In the genomic region with DNA sequence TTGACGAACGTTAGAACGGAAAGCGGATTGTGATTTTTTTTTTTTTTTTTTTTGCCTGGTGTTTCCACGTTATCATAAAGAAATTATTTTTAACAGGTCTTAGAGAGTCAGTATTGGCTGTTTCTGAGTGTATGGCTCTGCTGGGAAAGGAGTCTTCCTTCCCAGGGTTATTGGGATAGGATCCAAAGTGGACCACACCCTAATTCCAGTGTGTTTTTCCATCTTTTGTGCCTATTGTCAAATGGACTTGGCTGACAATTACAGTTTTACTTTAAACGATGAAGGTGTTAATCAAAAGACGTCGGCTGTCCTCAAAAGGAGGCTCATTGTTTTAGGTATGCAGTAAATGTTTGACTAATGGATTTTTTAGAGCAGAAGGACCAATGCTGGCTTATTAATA, we compare ENCODE assay signal across 19 mouse cellular contexts. TPM values are rescaled to one million over a fixed set of nuclear protein-coding genes. Genes with fewer than 3 reads are reported as not detected.
DNase-seq lines count a peak whose midpoint lies in the region; ATAC-seq and TF ChIP-seq lines count a peak whose summit lies in the region.
"Had no signal": no experiment of that assay in that cellular context is flagged by ENCODE, and none has a peak within 500 bp of the region (broad histone marks: within the 10 kb centered on the region; RNA-seq: fewer than 3 reads in every experiment).

No protein-coding gene starts in this region.

- no peaks in the 10 kb centered on the region for H3K9me3 ChIP-seq in hindbrain, embryonic 14.5 days (ENCODE audit: control insufficient read depth, low read length)
- H3K9me3 ChIP-seq in hindbrain, embryonic 10.5 days, result no peaks in the 10 kb centered on the region
- H3K9me3 ChIP-seq in midbrain, embryonic 12.5 days, result no peaks in the 10 kb centered on the region
- no peaks in the 10 kb centered on the region for H3K9me3 ChIP-seq in midbrain, embryonic 10.5 days (replicated peaks)
- no peaks in the 10 kb centered on the region for H3K9me3 ChIP-seq in midbrain, postnatal 0 days (ENCODE audit: low read length)

- no peak for ATAC-seq in hindbrain, embryonic 14.5 days (ENCODE audit: low FRiP score)
- ATAC-seq in midbrain, embryonic 12.5 days (ENCODE audit: low FRiP score, low read depth), result no peak
- no peak for ATAC-seq in midbrain, postnatal 0 days (ENCODE audit: low FRiP score)

- no peaks in the 10 kb centered on the region for H3K27me3 ChIP-seq in hindbrain, embryonic 14.5 days (ENCODE audit: control insufficient read depth, insufficient read depth, low read length)
- H3K27me3 ChIP-seq in hindbrain, embryonic 10.5 days (ENCODE audit: insufficient read depth, poor library complexity, severe bottlenecking), result no peaks in the 10 kb centered on the region
- no peaks in the 10 kb centered on the region for H3K27me3 ChIP-seq in midbrain, embryonic 12.5 days
- H3K27me3 ChIP-seq in midbrain, embryonic 10.5 days (ENCODE audit: low read depth, poor library complexity, severe bottlenecking), result no peaks in the 10 kb centered on the region
- no peaks in the 10 kb centered on the region for H3K27me3 ChIP-seq in midbrain, postnatal 0 days (ENCODE audit: insufficient read depth, low read length)

- 0 out of 2 replicates have a peak overlapping the region, but pooled peaks have one; percentile 19 for H3K4me3 ChIP-seq in gastrocnemius, adult 2 months
- no peak overlapping the region for H3K4me3 ChIP-seq in hindbrain, embryonic 14.5 days (replicated peaks; ENCODE audit: low read length)
- no peak overlapping the region for H3K4me3 ChIP-seq in hindbrain, embryonic 10.5 days
- H3K4me3 ChIP-seq in midbrain, embryonic 12.5 days, result no peak overlapping the region
- H3K4me3 ChIP-seq in midbrain, embryonic 10.5 days, result no peak overlapping the region
- H3K4me3 ChIP-seq in midbrain, postnatal 0 days (ENCODE audit: low read depth, low read length), result peak overlapping the region; percentile 31; the same call in 1 of the 2 replicates

- no peaks in the 10 kb centered on the region for H3K36me3 ChIP-seq in hindbrain, embryonic 14.5 days (replicated peaks; ENCODE audit: control insufficient read depth, insufficient read depth)
- H3K36me3 ChIP-seq in hindbrain, embryonic 10.5 days, result no peaks in the 10 kb centered on the region
- no peaks in the 10 kb centered on the region for H3K36me3 ChIP-seq in midbrain, embryonic 12.5 days
- H3K36me3 ChIP-seq in midbrain, embryonic 10.5 days, result no peaks in the 10 kb centered on the region
- no peaks in the 10 kb centered on the region for H3K36me3 ChIP-seq in midbrain, postnatal 0 days (ENCODE audit: insufficient read depth, low read length)

- intact Hi-C loops in gastrocnemius, adult 2 months (cut with DNase I), result loop anchor here (5.0 kb wide), 1 partner anchor 79 kb away; no protein-coding TSS in a partner anchor

- TF ChIP-seq CTCF in gastrocnemius, adult 2 months (IDR thresholded peaks at IDR 0.05), result no peak
- TF ChIP-seq CTCF in midbrain, postnatal 0 days (IDR thresholded peaks at IDR 0.05), result no peak

- no peak for DNase-seq in gastrocnemius, adult 2 months
- DNase-seq in gastrocnemius, postnatal 10 days, result no peak
- DNase-seq in hindbrain, embryonic 14.5 days (ENCODE audit: low spot score), result no peak
- no peak for DNase-seq in hindbrain, embryonic 10.5 days (ENCODE audit: low spot score)
- no peak for DNase-seq in midbrain, embryonic 10.5 days (ENCODE audit: low spot score)
- DNase-seq in midbrain, postnatal 0 days (ENCODE audit: low spot score), result no peak
- DNase-seq: adrenal gland, postnatal 36 days; B cell, adult 2 months; cerebellum, adult 18-20 months; cerebellum, postnatal 25 days; embryo, embryonic 11 days; heart, postnatal 36 days; kidney, adult 18-20 months; lung, adult 2 months; retina, postnatal 1 day; right cerebral cortex, postnatal 4 days had no signal

- H3K4me1 ChIP-seq in hindbrain, embryonic 14.5 days (replicated peaks; ENCODE audit: control insufficient read depth, insufficient read depth, low read length), result peaks cover 12% of the 10 kb centered on the region
- H3K4me1 ChIP-seq in hindbrain, embryonic 10.5 days (replicated peaks), result peaks cover 35% of the 10 kb centered on the region
- peaks cover 28% of the 10 kb centered on the region for H3K4me1 ChIP-seq in midbrain, embryonic 12.5 days
- H3K4me1 ChIP-seq in midbrain, embryonic 10.5 days, result peaks cover 59% of the 10 kb centered on the region
- H3K4me1 ChIP-seq in midbrain, postnatal 0 days (ENCODE audit: insufficient read depth, low read length), result peaks cover 5% of the 10 kb centered on the region; the same call in 1 of the 2 replicates

- 71% methylated on average over 8 of the region's 8 CpGs for WGBS in hindbrain, embryonic 14.5 days
- WGBS in hindbrain, embryonic 10.5 days, result 78% methylated on average over 8 of the region's 8 CpGs
- WGBS in midbrain, embryonic 12.5 days, result 60% methylated on average over 8 of the region's 8 CpGs
- WGBS in midbrain, embryonic 10.5 days, result 81% methylated on average over 8 of the region's 8 CpGs
- WGBS in midbrain, postnatal 0 days, result 37% methylated on average over 8 of the region's 8 CpGs

- no peak overlapping the region for H3K9ac ChIP-seq in hindbrain, embryonic 14.5 days
- no peak overlapping the region for H3K9ac ChIP-seq in midbrain, embryonic 12.5 days (replicated peaks)
- peak overlapping the region; percentile 61; the same call in 1 of the 2 replicates for H3K9ac ChIP-seq in midbrain, postnatal 0 days (replicated peaks; ENCODE audit: low read length, poor library complexity, severe bottlenecking)

- peak overlapping the region; percentile 10; the same call in 1 of the 2 replicates for H3K4me2 ChIP-seq in hindbrain, embryonic 14.5 days (replicated peaks)
- H3K4me2 ChIP-seq in midbrain, embryonic 12.5 days (replicated peaks), result 0 out of 2 replicates have a peak overlapping the region, but pooled peaks have one; percentile 15
- H3K4me2 ChIP-seq in midbrain, postnatal 0 days (ENCODE audit: low read depth, low read length, poor library complexity, severe bottlenecking), result peak overlapping the region; percentile 30
- H3K4me2 ChIP-seq: liver, embryonic 11.5 days had no signal

- H3K27ac ChIP-seq in gastrocnemius, adult 2 months, result peak overlapping the region; percentile 78
- no peak overlapping the region for H3K27ac ChIP-seq in hindbrain, embryonic 14.5 days
- no peak overlapping the region for H3K27ac ChIP-seq in hindbrain, embryonic 10.5 days
- peak overlapping the region; percentile 79; the same call in 1 of the 2 replicates for H3K27ac ChIP-seq in midbrain, embryonic 12.5 days (replicated peaks)
- no peak overlapping the region; the same call in 1 of the 2 replicates for H3K27ac ChIP-seq in midbrain, embryonic 10.5 days (replicated peaks)
- peak overlapping the region; percentile 93 for H3K27ac ChIP-seq in midbrain, postnatal 0 days (ENCODE audit: low read depth, low read length)
- H3K27ac ChIP-seq: macrophage had no signal

RNA-seq across cellular contexts. Expression of a gene that starts 1.8 kb away (rescaled TPM):
- 100 to 1,000 TPM; 213 to 241 TPM for total RNA-seq in gastrocnemius, adult 2 months (2021)
- 100 to 1,000 TPM; 306 TPM for total RNA-seq in gastrocnemius, postnatal 10 days (2021)
- 404 and 463 TPM in 2 replicates for polyA plus RNA-seq in hindbrain, embryonic 14.5 days (2014; fragmentation: Nextera tagmentation; extraction: Ambion mirVana)
- 496 and 622 TPM in 2 replicates for polyA plus RNA-seq in hindbrain, embryonic 10.5 days (2016; fragmentation: Nextera tagmentation; extraction: Ambion mirVana)
- 847 and 873 TPM in 2 replicates for polyA plus RNA-seq in midbrain, embryonic 12.5 days (2016; fragmentation: Nextera tagmentation; extraction: Ambion mirVana)
- 633 and 702 TPM in 2 replicates for polyA plus RNA-seq in midbrain, embryonic 10.5 days (2016; fragmentation: Nextera tagmentation; extraction: Ambion mirVana)
- total RNA-seq in midbrain, postnatal 0 days (2014; rRNA removed), result 917 and 1,042 TPM in 2 replicates
- 320 and 347 TPM in 2 replicates for polyA plus RNA-seq in midbrain, postnatal 0 days (2015; fragmentation: Nextera tagmentation; extraction: Ambion mirVana)

Comparison
In these comparisons a context has a peak if more than half of its experiments do, and no peak if none do; other contexts are left out.
1. H3K27ac ChIP-seq: peak in gastrocnemius, adult 2 months (single experiment), midbrain, embryonic 12.5 days (single experiment) and midbrain, postnatal 0 days (single experiment); none in hindbrain, embryonic 14.5 days (single experiment), hindbrain, embryonic 10.5 days (single experiment) and midbrain, embryonic 10.5 days (single experiment).
2. H3K4me3 ChIP-seq: peak in gastrocnemius, adult 2 months (single experiment) and midbrain, postnatal 0 days (single experiment); none in hindbrain, embryonic 14.5 days (single experiment), hindbrain, embryonic 10.5 days (single experiment), midbrain, embryonic 12.5 days (single experiment) and midbrain, embryonic 10.5 days (single experiment).
3. Peak in every context shown above with its lines, with median percentiles within 50 percentile points of each other: H3K4me2 ChIP-seq.